Mouse (Mus musculus): ENCODE results near the gene Haus6.
"Not testable (repeated sequence)": the region's sequence is repeated elsewhere in the genome, so short reads cannot be mapped to it uniquely, and the experiment has no call there.

Gene Haus6

GRCm38 (mm10) chr4:86611524-86612288 lies at the start of gene Haus6:
Haus6 (minus strand) TSS chr4:86612055.
- peak; percentile 88 for DNase-seq (ENCODE audit: extremely low spot score, low spot score)

GRCm38 (mm10) chr4:86657176-86657575 lies 45.3 kb upstream of the Haus6 start:
- DNase-seq (ENCODE audit: extremely low spot score, low spot score) = no peak

- not testable (repeated sequence) for DNase-seq (ENCODE audit: extremely low spot score, low spot score)
Observed at GRCm38 (mm10) chr4:86656410-86656809, 44.6 kb upstream of the Haus6 start.

- no peak for DNase-seq (ENCODE audit: extremely low spot score, low spot score)
Observed at GRCm38 (mm10) chr4:86651686-86652384, 40.0 kb upstream of the Haus6 start.

- not testable (repeated sequence) for DNase-seq (ENCODE audit: extremely low spot score, low spot score)
Observed at GRCm38 (mm10) chr4:86648394-86648793, 36.5 kb upstream of the Haus6 start.

GRCm38 (mm10) chr4:86637561-86637960 lies 25.7 kb upstream of the Haus6 start:
- not testable (repeated sequence) for DNase-seq (ENCODE audit: extremely low spot score, low spot score)

GRCm38 (mm10) chr4:86634873-86635272 lies 23.0 kb upstream of the Haus6 start:
- DNase-seq (ENCODE audit: extremely low spot score, low spot score) = not testable (repeated sequence)

GRCm38 (mm10) chr4:86634312-86634711 lies 22.5 kb upstream of the Haus6 start:
- DNase-seq (ENCODE audit: extremely low spot score, low spot score) = not testable (repeated sequence)

GRCm38 (mm10) chr4:86632556-86632955 lies 20.7 kb upstream of the Haus6 start:
- not testable (repeated sequence) for DNase-seq (ENCODE audit: extremely low spot score, low spot score)

- DNase-seq (ENCODE audit: extremely low spot score, low spot score) = no peak
Observed at GRCm38 (mm10) chr4:86631831-86632230, 20.0 kb upstream of the Haus6 start.

GRCm38 (mm10) chr4:86626496-86626895 lies 14.6 kb upstream of the Haus6 start:
- not testable (repeated sequence) for DNase-seq (ENCODE audit: extremely low spot score, low spot score)

GRCm38 (mm10) chr4:86625463-86625862 lies 13.6 kb upstream of the Haus6 start:
- no peak for DNase-seq (ENCODE audit: extremely low spot score, low spot score)

GRCm38 (mm10) chr4:86622532-86622931 lies 10.7 kb upstream of the Haus6 start:
- DNase-seq (ENCODE audit: extremely low spot score, low spot score) = not testable (repeated sequence)

GRCm38 (mm10) chr4:86622116-86622515 lies 10.3 kb upstream of the Haus6 start:
- DNase-seq (ENCODE audit: extremely low spot score, low spot score) = no peak

GRCm38 (mm10) chr4:86620506-86620905 lies 8.7 kb upstream of the Haus6 start:
- no peak for DNase-seq (ENCODE audit: extremely low spot score, low spot score)

GRCm38 (mm10) chr4:86612289-86612620 lies 400 bp upstream of the Haus6 start:
- DNase-seq (ENCODE audit: extremely low spot score, low spot score) = no peak

- DNase-seq (ENCODE audit: extremely low spot score, low spot score) = no peak
Observed at GRCm38 (mm10) chr4:86591304-86591703, 20.6 kb downstream of the Haus6 start.

- DNase-seq (ENCODE audit: extremely low spot score, low spot score) = no peak
Observed at GRCm38 (mm10) chr4:86588236-86588635, 23.6 kb downstream of the Haus6 start.

- no peak for DNase-seq (ENCODE audit: extremely low spot score, low spot score)
Observed at GRCm38 (mm10) chr4:86580591-86580990, 31.3 kb downstream of the Haus6 start.

GRCm38 (mm10) chr4:86580056-86580455 lies 31.8 kb downstream of the Haus6 start:
- DNase-seq (ENCODE audit: extremely low spot score, low spot score) = no peak

- no peak for DNase-seq (ENCODE audit: extremely low spot score, low spot score)
Observed at GRCm38 (mm10) chr4:86576630-86577225, 35.1 kb downstream of the Haus6 start.

GRCm38 (mm10) chr4:86576120-86576541 lies 35.7 kb downstream of the Haus6 start:
- DNase-seq (ENCODE audit: extremely low spot score, low spot score) = no peak

Measured in neural tube, embryonic 10.5 days (tissue).